Mouse (Mus musculus) naive thymus-derived CD4-positive, alpha-beta T cell, adult 2 months (primary cell): ENCODE results near the gene Enpp6.
"Not testable (repeated sequence)": the region's sequence is repeated elsewhere in the genome, so short reads cannot be mapped to it uniquely, and the experiment has no call there.

ENCODE experiments used
- DNase-seq: peaks from one replicate; pipeline ENCODE4 v3.0.0-alpha.2; 2011; ENCODE audit warnings: low read depth

Gene Enpp6

GRCm38 (mm10) chr8:46995931-46996664, 9.4 kb downstream of the Enpp6 start:
- no peak for DNase-seq

GRCm38 (mm10) chr8:47005676-47006075, 19.0 kb downstream of the Enpp6 start:
- DNase-seq: no peak

GRCm38 (mm10) chr8:47006785-47007184, 20.1 kb downstream of the Enpp6 start:
- DNase-seq: no peak

- no peak for DNase-seq
Observed at GRCm38 (mm10) chr8:47008220-47008773, 21.6 kb downstream of the Enpp6 start.

GRCm38 (mm10) chr8:47016268-47016946, 29.7 kb downstream of the Enpp6 start:
- DNase-seq: peak; percentile 56

- DNase-seq: no peak
Observed at GRCm38 (mm10) chr8:47021135-47021555, 34.5 kb downstream of the Enpp6 start.

GRCm38 (mm10) chr8:47024612-47025011, 37.9 kb downstream of the Enpp6 start:
- DNase-seq: no peak

GRCm38 (mm10) chr8:47026841-47027490, 40.3 kb downstream of the Enpp6 start:
- no peak for DNase-seq

GRCm38 (mm10) chr8:47028474-47028873, 41.8 kb downstream of the Enpp6 start:
- no peak for DNase-seq

GRCm38 (mm10) chr8:47030321-47030720, 43.6 kb downstream of the Enpp6 start:
- no peak for DNase-seq

GRCm38 (mm10) chr8:47032081-47032480, 45.4 kb downstream of the Enpp6 start:
- no peak for DNase-seq

- no peak for DNase-seq
Observed at GRCm38 (mm10) chr8:47033976-47034375, 47.3 kb downstream of the Enpp6 start.

- no peak for DNase-seq
Observed at GRCm38 (mm10) chr8:47036501-47036900, 49.8 kb downstream of the Enpp6 start.

- DNase-seq: no peak
Observed at GRCm38 (mm10) chr8:47037405-47037804, 50.7 kb downstream of the Enpp6 start.

GRCm38 (mm10) chr8:47040215-47040614, 53.5 kb downstream of the Enpp6 start:
- DNase-seq: not testable (repeated sequence)

GRCm38 (mm10) chr8:47046340-47046739, 59.7 kb downstream of the Enpp6 start:
- no peak for DNase-seq

GRCm38 (mm10) chr8:47047146-47047545, 60.5 kb downstream of the Enpp6 start:
- no peak for DNase-seq

GRCm38 (mm10) chr8:47048584-47048983, 61.9 kb downstream of the Enpp6 start:
- no peak for DNase-seq

- DNase-seq: no peak
Observed at GRCm38 (mm10) chr8:47052643-47053042, 66.0 kb downstream of the Enpp6 start.

- DNase-seq: no peak
Observed at GRCm38 (mm10) chr8:47056086-47056485, 69.4 kb downstream of the Enpp6 start.

- no peak for DNase-seq
Observed at GRCm38 (mm10) chr8:47058526-47058925, 71.8 kb downstream of the Enpp6 start.

- no peak for DNase-seq
Observed at GRCm38 (mm10) chr8:47058971-47059370, 72.3 kb downstream of the Enpp6 start.
